Mouse (Mus musculus) c-Kit-positive CD71-positive TER-119-negative erythroid progenitor cells, embryonic 14.5 days (primary cell): ENCODE measurements around the gene Dlg1.
A peak's percentile ranks its signal among the peaks of the same experiment; 100 is the strongest.

Source experiments
- DNase-seq: peaks from one replicate; pipeline ENCODE4 v3.0.0-alpha.2; 2013; ENCODE audit warnings: low read depth

Gene Dlg1

GRCm38 (mm10) chr16:31737761-31738160 is 74.5 kb downstream of the Dlg1 start:
- no peak for DNase-seq

- DNase-seq: no peak
Observed at GRCm38 (mm10) chr16:31740271-31740670, 77.0 kb downstream of the Dlg1 start.

- no peak for DNase-seq
Observed at GRCm38 (mm10) chr16:31740704-31741103, 77.5 kb downstream of the Dlg1 start.

- DNase-seq: peak; percentile 34
Observed at GRCm38 (mm10) chr16:31750526-31750925, 87.3 kb downstream of the Dlg1 start.

- DNase-seq: no peak
Observed at GRCm38 (mm10) chr16:31754172-31755025, 91.2 kb downstream of the Dlg1 start.

- no peak for DNase-seq
Observed at GRCm38 (mm10) chr16:31755053-31755452, 91.8 kb downstream of the Dlg1 start.

- no peak for DNase-seq
Observed at GRCm38 (mm10) chr16:31756436-31756835, 93.2 kb downstream of the Dlg1 start.

GRCm38 (mm10) chr16:31757606-31758005 is 94.4 kb downstream of the Dlg1 start:
- DNase-seq: no peak

- DNase-seq: no peak
Observed at GRCm38 (mm10) chr16:31759416-31759815, 96.2 kb downstream of the Dlg1 start.

GRCm38 (mm10) chr16:31766298-31766697 is 103.1 kb downstream of the Dlg1 start:
- no peak for DNase-seq

GRCm38 (mm10) chr16:31766715-31767114 is 103.5 kb downstream of the Dlg1 start:
- DNase-seq: no peak

GRCm38 (mm10) chr16:31775924-31776323 is 112.7 kb downstream of the Dlg1 start:
- DNase-seq: no peak

GRCm38 (mm10) chr16:31781015-31781414 is 117.8 kb downstream of the Dlg1 start:
- DNase-seq: no peak

- no peak for DNase-seq
Observed at GRCm38 (mm10) chr16:31790056-31790455, 126.8 kb downstream of the Dlg1 start.

GRCm38 (mm10) chr16:31803644-31804043 is 140.4 kb downstream of the Dlg1 start:
- DNase-seq: no peak

GRCm38 (mm10) chr16:31826049-31826448 is 162.8 kb downstream of the Dlg1 start:
- DNase-seq: no peak

GRCm38 (mm10) chr16:31830726-31831125 is 167.5 kb downstream of the Dlg1 start:
- no peak for DNase-seq

GRCm38 (mm10) chr16:31832630-31833422 is 169.6 kb downstream of the Dlg1 start:
- DNase-seq: no peak

- no peak for DNase-seq
Observed at GRCm38 (mm10) chr16:31834011-31834584, 170.9 kb downstream of the Dlg1 start.

GRCm38 (mm10) chr16:31834662-31835318 is 171.5 kb downstream of the Dlg1 start:
- DNase-seq: no peak

GRCm38 (mm10) chr16:31837362-31837761 is 174.1 kb downstream of the Dlg1 start:
- DNase-seq: no peak

- DNase-seq: no peak
Observed at GRCm38 (mm10) chr16:31844246-31844645, 181.0 kb downstream of the Dlg1 start.
